Mouse (Mus musculus): ENCODE data around the gene Rgs9bp. TPM values are rescaled to one million over a fixed set of nuclear protein-coding genes. Genes with fewer than 3 reads are reported as not detected.
"Not testable (repeated sequence)": the region's sequence is repeated elsewhere in the genome, so short reads cannot be mapped to it uniquely, and the experiment has no call there.

The Rgs9bp gene
- polyA plus RNA-seq, 1 experiment from 2014 or later, result 0.10 TPM

- H3K27ac ChIP-seq (ENCODE audit: low read depth, low read length), result peak overlapping the region; percentile 96
- H3K9me3 ChIP-seq (ENCODE audit: control insufficient read depth, low read length), result peaks cover 2% of the 10 kb centered on the region
- peak overlapping the region; percentile 98 for H3K9ac ChIP-seq (ENCODE audit: low read depth, low read length)
- H3K4me1 ChIP-seq (ENCODE audit: control insufficient read depth, insufficient read depth, low read depth, low read length), result peaks cover 9% of the 10 kb centered on the region
- peak overlapping the region; percentile 95 for H3K4me2 ChIP-seq (ENCODE audit: low read length)
- peak overlapping the region; percentile 76 for H3K4me3 ChIP-seq (ENCODE audit: low read length)
- peak; percentile 26; the same call in 1 of the 2 replicates for ATAC-seq
- no peaks in the 10 kb centered on the region for H3K27me3 ChIP-seq (replicated peaks; ENCODE audit: control insufficient read depth, insufficient read depth, low read length)
- peaks cover 11% of the 10 kb centered on the region for H3K36me3 ChIP-seq (ENCODE audit: control insufficient read depth, insufficient read depth, low read length)
- 2% methylated on average over 28 of the region's 28 CpGs for WGBS
Measured at GRCm38 (mm10) chr7:35554605-35555175, 30.7 kb downstream of the Rgs9bp start.

GRCm38 (mm10) chr7:35553751-35554604, 31.4 kb downstream of the Rgs9bp start:
- H3K4me2 ChIP-seq (ENCODE audit: low read length), result peak overlapping the region; percentile 95
- H3K4me1 ChIP-seq (ENCODE audit: control insufficient read depth, insufficient read depth, low read depth, low read length), result peaks cover 9% of the 10 kb centered on the region
- peaks cover 2% of the 10 kb centered on the region for H3K9me3 ChIP-seq (ENCODE audit: control insufficient read depth, low read length)
- peak overlapping the region; percentile 76 for H3K4me3 ChIP-seq (ENCODE audit: low read length)
- 63% methylated on average over 10 of the region's 10 CpGs for WGBS
- H3K9ac ChIP-seq (ENCODE audit: low read depth, low read length), result peak overlapping the region; percentile 98; the same call in 1 of the 2 replicates
- no peak overlapping the region for H3K27ac ChIP-seq (ENCODE audit: low read depth, low read length)
- H3K36me3 ChIP-seq (ENCODE audit: control insufficient read depth, insufficient read depth, low read length), result peaks cover 13% of the 10 kb centered on the region
- no peak for ATAC-seq
- no peaks in the 10 kb centered on the region for H3K27me3 ChIP-seq (replicated peaks; ENCODE audit: control insufficient read depth, insufficient read depth, low read length)

- 31% methylated on average over 4 of the region's 4 CpGs for WGBS
- Histone ChIP-seq H3K9ac (ENCODE audit: low read depth, low read length) (no peak overlapping the region), H3K36me3 (ENCODE audit: control insufficient read depth, insufficient read depth, low read length) (peaks cover 19% of the 10 kb centered on the region), H3K4me2 (ENCODE audit: low read length) (no peak overlapping the region), H3K27me3 (replicated peaks; ENCODE audit: control insufficient read depth, insufficient read depth, low read length) (no peaks in the 10 kb centered on the region), H3K4me3 (ENCODE audit: low read length) (no peak overlapping the region), H3K4me1 (ENCODE audit: control insufficient read depth, insufficient read depth, low read depth, low read length) (no peaks in the 10 kb centered on the region), H3K9me3 (ENCODE audit: control insufficient read depth, low read length) (peaks cover 2% of the 10 kb centered on the region), H3K27ac (ENCODE audit: low read depth, low read length) (no peak overlapping the region)
- peak; percentile 52; the same call in 1 of the 2 replicates for ATAC-seq
Measured at GRCm38 (mm10) chr7:35545881-35546280, 39.5 kb downstream of the Rgs9bp start.

GRCm38 (mm10) chr7:35537562-35537961, 47.8 kb downstream of the Rgs9bp start, which contains the start of gene Tdrd12:
Tdrd12 (minus strand) TSS chr7:35537745.
- no peaks in the 10 kb centered on the region for H3K4me1 ChIP-seq (ENCODE audit: control insufficient read depth, insufficient read depth, low read depth, low read length)
- H3K27me3 ChIP-seq (replicated peaks; ENCODE audit: control insufficient read depth, insufficient read depth, low read length), result no peaks in the 10 kb centered on the region
- no peak within 1 kb of the TSS for H3K4me2 ChIP-seq (ENCODE audit: low read length)
- no peak for ATAC-seq
- H3K36me3 ChIP-seq (ENCODE audit: control insufficient read depth, insufficient read depth, low read length), result no peaks in the 10 kb centered on the region
- H3K27ac ChIP-seq (ENCODE audit: low read depth, low read length), result no peak within 1 kb of the TSS
- no peak within 1 kb of the TSS for H3K4me3 ChIP-seq (ENCODE audit: low read length)
- H3K9me3 ChIP-seq (ENCODE audit: control insufficient read depth, low read length), result no peaks in the 10 kb centered on the region
- no peak within 1 kb of the TSS for H3K9ac ChIP-seq (ENCODE audit: low read depth, low read length)
- WGBS, result 97% methylated on average over 17 of the region's 17 CpGs

- Histone ChIP-seq H3K4me1 (ENCODE audit: control insufficient read depth, insufficient read depth, low read depth, low read length) (no peaks in the 10 kb centered on the region), H3K36me3 (ENCODE audit: control insufficient read depth, insufficient read depth, low read length) (no peaks in the 10 kb centered on the region), H3K27ac (ENCODE audit: low read depth, low read length) (no peak overlapping the region), H3K9ac (ENCODE audit: low read depth, low read length) (no peak overlapping the region), H3K4me2 (ENCODE audit: low read length) (no peak overlapping the region), H3K4me3 (ENCODE audit: low read length) (no peak overlapping the region), H3K27me3 (replicated peaks; ENCODE audit: control insufficient read depth, insufficient read depth, low read length) (no peaks in the 10 kb centered on the region), H3K9me3 (ENCODE audit: control insufficient read depth, low read length) (no peaks in the 10 kb centered on the region)
- no peak for ATAC-seq
- WGBS, result 82% methylated on average over 12 of the region's 12 CpGs
Measured at GRCm38 (mm10) chr7:35535750-35536512, 49.5 kb downstream of the Rgs9bp start.

GRCm38 (mm10) chr7:35530544-35530943, 54.8 kb downstream of the Rgs9bp start:
- not testable (repeated sequence) for H3K36me3 ChIP-seq (ENCODE audit: control insufficient read depth, insufficient read depth, low read length); H3K4me3 ChIP-seq (ENCODE audit: low read length); ATAC-seq; H3K9ac ChIP-seq (ENCODE audit: low read depth, low read length); H3K27me3 ChIP-seq (replicated peaks; ENCODE audit: control insufficient read depth, insufficient read depth, low read length); H3K4me1 ChIP-seq (ENCODE audit: control insufficient read depth, insufficient read depth, low read depth, low read length); H3K4me2 ChIP-seq (ENCODE audit: low read length); H3K9me3 ChIP-seq (ENCODE audit: control insufficient read depth, low read length); H3K27ac ChIP-seq (ENCODE audit: low read depth, low read length)
- WGBS, result 67% methylated on average over 1 of the region's 1 CpGs

GRCm38 (mm10) chr7:35530026-35530425, 55.4 kb downstream of the Rgs9bp start:
- Histone ChIP-seq H3K4me2 (ENCODE audit: low read length) (no peak overlapping the region), H3K9ac (ENCODE audit: low read depth, low read length) (no peak overlapping the region), H3K4me3 (ENCODE audit: low read length) (no peak overlapping the region), H3K27ac (ENCODE audit: low read depth, low read length) (no peak overlapping the region), H3K4me1 (ENCODE audit: control insufficient read depth, insufficient read depth, low read depth, low read length) (no peaks in the 10 kb centered on the region), H3K36me3 (ENCODE audit: control insufficient read depth, insufficient read depth, low read length) (no peaks in the 10 kb centered on the region), H3K9me3 (ENCODE audit: control insufficient read depth, low read length) (no peaks in the 10 kb centered on the region), H3K27me3 (replicated peaks; ENCODE audit: control insufficient read depth, insufficient read depth, low read length) (no peaks in the 10 kb centered on the region)
- ATAC-seq, result no peak
- 68% methylated on average over 3 of the region's 3 CpGs for WGBS

All from hindbrain, embryonic 16.5 days (tissue).